ENCODE assay signal across 17 mouse cellular contexts in genomic region chr9:107299783-107300182, GRCm38 (mm10). TPM values are rescaled to one million over a fixed set of nuclear protein-coding genes. Genes with fewer than 3 reads are reported as not detected.
DNase-seq lines count a peak whose midpoint lies in the region; ATAC-seq lines count a peak whose summit lies in the region.
"Had no signal": no experiment of that assay in that cellular context is flagged by ENCODE, and none has a peak within 500 bp of the region (broad histone marks: within the 10 kb centered on the region; RNA-seq: fewer than 3 reads in every experiment).

No protein-coding gene starts in this region.

- H3K27me3 ChIP-seq in heart, embryonic 13.5 days (replicated peaks) = no peaks in the 10 kb centered on the region
- H3K27me3 ChIP-seq in liver, embryonic 12.5 days (replicated peaks) = 0 out of 2 replicates have a peak, but pooled peaks cover 4% of the 10 kb centered on the region
- H3K27me3 ChIP-seq in liver, embryonic 13.5 days = no peaks in the 10 kb centered on the region

- H3K4me3 ChIP-seq in heart, embryonic 13.5 days = no peak overlapping the region
- no peak overlapping the region for H3K4me3 ChIP-seq in liver, embryonic 12.5 days
- 0 out of 2 replicates have a peak overlapping the region, but pooled peaks have one; percentile 5 for H3K4me3 ChIP-seq in brown adipose tissue, adult 24 weeks (ENCODE audit: insufficient read depth, low read depth, low read length)
- H3K4me3 ChIP-seq in liver, embryonic 13.5 days (replicated peaks) = 0 out of 2 replicates have a peak overlapping the region, but pooled peaks have one; percentile 65
- H3K4me3 ChIP-seq: forebrain, embryonic 13.5 days; hindbrain, embryonic 12.5 days; left cerebral cortex, adult 2 months had no signal

- H3K4me2 ChIP-seq in heart, embryonic 13.5 days = peak overlapping the region; percentile 91; the same call in 1 of the 2 replicates
- peak overlapping the region; percentile 93 for H3K4me2 ChIP-seq in liver, embryonic 12.5 days
- peak overlapping the region; percentile 93 for H3K4me2 ChIP-seq in liver, embryonic 13.5 days
- H3K4me2 ChIP-seq: forebrain, embryonic 13.5 days; hindbrain, embryonic 12.5 days had no signal

- no peaks in the 10 kb centered on the region for H3K9me3 ChIP-seq in heart, embryonic 13.5 days
- H3K9me3 ChIP-seq in liver, embryonic 12.5 days (replicated peaks) = no peaks in the 10 kb centered on the region
- no peaks in the 10 kb centered on the region for H3K9me3 ChIP-seq in liver, embryonic 13.5 days (replicated peaks)
- H3K9me3 ChIP-seq: forebrain, embryonic 13.5 days; hindbrain, embryonic 12.5 days had no signal

- DNase-seq in heart, adult 8-10 months (ENCODE audit: low spot score) = no peak
- no peak for DNase-seq in liver
- DNase-seq in liver, embryonic 13.5 days = no peak
- DNase-seq in Muller cell, postnatal 12 days (ENCODE audit: inconsistent ontology term) = no peak
- DNase-seq in adrenal gland, adult 18-20 months (ENCODE audit: low spot score in 2 of 2) = no peak
- DNase-seq: adrenal gland, adult 2 months; cerebellum, postnatal 25 days; kidney, postnatal 25 days; lung, embryonic 14.5 days; right cerebral cortex, adult 18-20 months; thymus, postnatal 14 days had no signal

- H3K27ac ChIP-seq in heart, embryonic 13.5 days (replicated peaks) = no peak overlapping the region
- H3K27ac ChIP-seq in liver, embryonic 12.5 days = no peak overlapping the region
- no peak overlapping the region for H3K27ac ChIP-seq in brown adipose tissue, adult 24 weeks (replicated peaks; ENCODE audit: low read depth, low read length)
- H3K27ac ChIP-seq in liver, embryonic 13.5 days = 0 out of 2 replicates have a peak overlapping the region, but pooled peaks have one; percentile 95
- H3K27ac ChIP-seq: forebrain, embryonic 13.5 days; hindbrain, embryonic 12.5 days; left cerebral cortex, adult 2 months had no signal

- peak overlapping the region; percentile 41; the same call in 1 of the 2 replicates for H3K9ac ChIP-seq in heart, embryonic 13.5 days
- H3K9ac ChIP-seq in liver, embryonic 12.5 days = no peak overlapping the region
- H3K9ac ChIP-seq in liver, embryonic 13.5 days = no peak overlapping the region; the same call in 1 of the 2 replicates
- H3K9ac ChIP-seq: forebrain, embryonic 13.5 days; hindbrain, embryonic 12.5 days; lung, embryonic 14.5 days had no signal

- ATAC-seq in heart, embryonic 13.5 days (ENCODE audit: extremely low read depth, insufficient number of reproducible peaks, low FRiP score, low TSS enrichment) = no peak
- no peak for ATAC-seq in liver, embryonic 12.5 days
- no peak for ATAC-seq in liver, embryonic 13.5 days (ENCODE audit: low read depth)
- ATAC-seq: forebrain, embryonic 13.5 days had no signal

- peaks cover 26% of the 10 kb centered on the region for H3K36me3 ChIP-seq in heart, embryonic 13.5 days
- peaks cover 39% of the 10 kb centered on the region for H3K36me3 ChIP-seq in liver, embryonic 12.5 days
- peaks cover 33% of the 10 kb centered on the region for H3K36me3 ChIP-seq in liver, embryonic 13.5 days

- peaks cover 66% of the 10 kb centered on the region for H3K4me1 ChIP-seq in heart, embryonic 13.5 days
- peaks cover 91% of the 10 kb centered on the region for H3K4me1 ChIP-seq in liver, embryonic 12.5 days
- no peaks in the 10 kb centered on the region; the same call in 1 of the 2 replicates for H3K4me1 ChIP-seq in brown adipose tissue, adult 24 weeks (ENCODE audit: control insufficient read depth, insufficient read depth, insufficient read length, low read length)
- peaks cover 91% of the 10 kb centered on the region for H3K4me1 ChIP-seq in liver, embryonic 13.5 days (replicated peaks)

- WGBS in heart, embryonic 13.5 days = 91% methylated on average over 7 of the region's 7 CpGs
- 88% methylated on average over 7 of the region's 7 CpGs for WGBS in liver, embryonic 12.5 days (ENCODE audit: insufficient replicate concordance)
- WGBS in liver, embryonic 13.5 days (ENCODE audit: insufficient replicate concordance) = 87% methylated on average over 7 of the region's 7 CpGs

RNA-seq across cellular contexts. Expression of gene Cish, which starts 4.0 kb away (rescaled TPM):
- 17.2 and 18.7 TPM in 2 replicates for polyA plus RNA-seq in heart, embryonic 13.5 days (2015; fragmentation: Nextera tagmentation; extraction: Ambion mirVana)
- 100 to 1,000 TPM in 3 of 4 experiments, 10 to 100 TPM in 1; 87.1 to 234 (median 146) TPM for total RNA-seq in heart, adult 8-10 months (2022)
- 16.2 and 18.1 TPM in 2 replicates for polyA plus RNA-seq in liver, embryonic 12.5 days (2016; fragmentation: Nextera tagmentation; extraction: Ambion mirVana)
- polyA plus RNA-seq in brown adipose tissue, adult 24 weeks (2012; ENCODE audit: insufficient read depth, insufficient read length, missing spikeins) = 23.1 and 44.9 TPM in 2 replicates
- polyA plus RNA-seq in liver, embryonic 13.5 days (2015; fragmentation: Nextera tagmentation; extraction: Ambion mirVana) = 10.7 and 12.2 TPM in 2 replicates
- total RNA-seq in adrenal gland, adult 18-20 months (2021) = 1 to 10 TPM; 7.9 to 9.9 TPM

RNA-seq across cellular contexts. Expression of gene Mapkapk3, which starts 10.1 kb away (rescaled TPM):
- polyA plus RNA-seq in heart, embryonic 13.5 days (2015; fragmentation: Nextera tagmentation; extraction: Ambion mirVana) = 5.1 and 7.0 TPM in 2 replicates
- 10 to 100 TPM; 27.2 to 38.4 (median 32.0) TPM for total RNA-seq in heart, adult 8-10 months (2022)
- polyA plus RNA-seq in liver, embryonic 12.5 days (2016; fragmentation: Nextera tagmentation; extraction: Ambion mirVana) = 12.5 and 13.2 TPM in 2 replicates
- polyA plus RNA-seq in brown adipose tissue, adult 24 weeks (2012; ENCODE audit: insufficient read depth, insufficient read length, missing spikeins) = 18.4 and 23.6 TPM in 2 replicates
- polyA plus RNA-seq in liver, embryonic 13.5 days (2015; fragmentation: Nextera tagmentation; extraction: Ambion mirVana) = 9.1 and 10.2 TPM in 2 replicates
- total RNA-seq in adrenal gland, adult 18-20 months (2021) = 10 to 100 TPM; 42.8 to 55.6 TPM

RNA-seq across cellular contexts. Expression of gene Hemk1, which starts 38.4 kb away (rescaled TPM):
- 11.4 and 12.0 TPM in 2 replicates for polyA plus RNA-seq in heart, embryonic 13.5 days (2015; fragmentation: Nextera tagmentation; extraction: Ambion mirVana)
- total RNA-seq in heart, adult 8-10 months (2022) = 10 to 100 TPM; 17.3 to 24.0 (median 19.9) TPM
- 4.9 and 5.0 TPM in 2 replicates for polyA plus RNA-seq in liver, embryonic 12.5 days (2016; fragmentation: Nextera tagmentation; extraction: Ambion mirVana)
- polyA plus RNA-seq in brown adipose tissue, adult 24 weeks (2012; ENCODE audit: insufficient read depth, insufficient read length, missing spikeins) = 52.8 and 58.3 TPM in 2 replicates
- polyA plus RNA-seq in liver, embryonic 13.5 days (2015; fragmentation: Nextera tagmentation; extraction: Ambion mirVana) = 3.6 and 3.8 TPM in 2 replicates
- 10 to 100 TPM; 12.9 to 17.4 TPM for total RNA-seq in adrenal gland, adult 18-20 months (2021)

RNA-seq across cellular contexts. Expression of gene 6430571L13Rik, which starts 40.6 kb away (rescaled TPM):
- polyA plus RNA-seq in heart, embryonic 13.5 days (2015; fragmentation: Nextera tagmentation; extraction: Ambion mirVana) = 0.79 and 1.1 TPM in 2 replicates
- 10 to 100 TPM in 1 of 4 experiments, 1 to 10 TPM in 3; 5.6 to 10.3 (median 6.4) TPM for total RNA-seq in heart, adult 8-10 months (2022)
- polyA plus RNA-seq in liver, embryonic 12.5 days (2016; fragmentation: Nextera tagmentation; extraction: Ambion mirVana) = 0.06 and 0.10 TPM in 2 replicates
- 8.8 and 22.5 TPM in 2 replicates for polyA plus RNA-seq in brown adipose tissue, adult 24 weeks (2012; ENCODE audit: insufficient read depth, insufficient read length, missing spikeins)
- 0.03 and 0.09 TPM in 2 replicates for polyA plus RNA-seq in liver, embryonic 13.5 days (2015; fragmentation: Nextera tagmentation; extraction: Ambion mirVana)
- 1 to 10 TPM in 1 of 2 experiments, under 1 TPM in 1; 0.30 to 1.3 TPM for total RNA-seq in adrenal gland, adult 18-20 months (2021)

Comparison
In these comparisons a context has a peak if more than half of its experiments do, and no peak if none do; other contexts are left out.
1. H3K4me3 ChIP-seq: peak in brown adipose tissue, adult 24 weeks (single experiment) and liver, embryonic 13.5 days (single experiment); none in heart, embryonic 13.5 days (single experiment) and liver, embryonic 12.5 days (single experiment).
2. Peak in every context shown above with its lines, with median percentiles within 50 percentile points of each other: H3K4me2 ChIP-seq.